ENCODE assay signal across 10 mouse cellular contexts in genomic region chr14:11774476-11775037, GRCm38 (mm10).
DNase-seq lines count a peak whose midpoint lies in the region; ATAC-seq lines count a peak whose summit lies in the region.
"Had no signal": no experiment of that assay in that cellular context is flagged by ENCODE, and none has a peak within 500 bp of the region (broad histone marks: within the 10 kb centered on the region; RNA-seq: fewer than 3 reads in every experiment).

No protein-coding gene starts in this region.

- no peak for ATAC-seq in midbrain, embryonic 14.5 days (ENCODE audit: low FRiP score, low TSS enrichment)
- ATAC-seq in frontal cortex, adult (ENCODE audit: low TSS enrichment) = no peak
- ATAC-seq: activated CD4-positive, CD25-positive, alpha-beta regulatory T cell, adult 4 months had no signal

- peak; percentile 35 for DNase-seq in embryo, embryonic 10 days (ENCODE audit: low spot score)
- no peak for DNase-seq in embryo, embryonic 11 days
- peak; percentile 20 for DNase-seq in kidney, postnatal 10 days
- no peak for DNase-seq in kidney, adult 11 months
- peak; percentile 31 for DNase-seq in R1 (ENCODE audit: low read depth, low spot score)
- peak; percentile 70 for DNase-seq in midbrain, embryonic 14.5 days
- DNase-seq in left cerebral cortex, adult 11 months (ENCODE audit: low spot score) = no peak

- no peaks in the 10 kb centered on the region for H3K27me3 ChIP-seq in midbrain, embryonic 14.5 days (ENCODE audit: control insufficient read depth, insufficient read depth, low read length)
- H3K27me3 ChIP-seq: stomach, embryonic 15.5 days had no signal

- no peak overlapping the region for H3K4me3 ChIP-seq in midbrain, embryonic 14.5 days (replicated peaks; ENCODE audit: low read depth, low read length)
- H3K4me3 ChIP-seq: stomach, embryonic 15.5 days had no signal

- no peaks in the 10 kb centered on the region for H3K9me3 ChIP-seq in midbrain, embryonic 14.5 days (ENCODE audit: control insufficient read depth, low read length)
- H3K9me3 ChIP-seq: stomach, embryonic 15.5 days had no signal

- H3K9ac ChIP-seq in midbrain, embryonic 14.5 days (replicated peaks; ENCODE audit: low read length) = no peak overlapping the region
- H3K9ac ChIP-seq: stomach, embryonic 15.5 days had no signal

- peaks cover 20% of the 10 kb centered on the region for H3K4me1 ChIP-seq in midbrain, embryonic 14.5 days (ENCODE audit: control insufficient read depth, insufficient read depth, low read length)

- H3K36me3 ChIP-seq in midbrain, embryonic 14.5 days (ENCODE audit: control insufficient read depth, insufficient read depth, low read length) = no peaks in the 10 kb centered on the region
- H3K36me3 ChIP-seq: stomach, embryonic 15.5 days had no signal

- H3K4me2 ChIP-seq in midbrain, embryonic 14.5 days (ENCODE audit: low read length) = no peak overlapping the region
- H3K4me2 ChIP-seq: stomach, embryonic 15.5 days had no signal

- 52% methylated on average over 4 of the region's 4 CpGs for WGBS in midbrain, embryonic 14.5 days

- H3K27ac ChIP-seq in midbrain, embryonic 14.5 days (replicated peaks; ENCODE audit: low read depth, low read length) = peak overlapping the region; percentile 67; the same call in 1 of the 2 replicates

Comparison
In these comparisons a context has a peak if more than half of its experiments do, and no peak if none do; other contexts are left out.
1. DNase-seq: peak in embryo, embryonic 10 days (single experiment), kidney, postnatal 10 days (single experiment), R1 (single experiment) and midbrain, embryonic 14.5 days (single experiment); none in embryo, embryonic 11 days (single experiment), kidney, adult 11 months (single experiment) and left cerebral cortex, adult 11 months (single experiment).